Mouse (Mus musculus): ENCODE measurements around the gene Agbl5.

Agbl5 gene

GRCm38 (mm10) chr5:30921256-30922033 lies 33.0 kb downstream of the Agbl5 start, which contains the start of gene Khk:
Gene Khk (plus strand): TSS chr5:30921431.
- DNase-seq = peak; percentile 96

- DNase-seq = no peak
Observed at GRCm38 (mm10) chr5:30922581-30923041, 34.1 kb downstream of the Agbl5 start.

DNA sequence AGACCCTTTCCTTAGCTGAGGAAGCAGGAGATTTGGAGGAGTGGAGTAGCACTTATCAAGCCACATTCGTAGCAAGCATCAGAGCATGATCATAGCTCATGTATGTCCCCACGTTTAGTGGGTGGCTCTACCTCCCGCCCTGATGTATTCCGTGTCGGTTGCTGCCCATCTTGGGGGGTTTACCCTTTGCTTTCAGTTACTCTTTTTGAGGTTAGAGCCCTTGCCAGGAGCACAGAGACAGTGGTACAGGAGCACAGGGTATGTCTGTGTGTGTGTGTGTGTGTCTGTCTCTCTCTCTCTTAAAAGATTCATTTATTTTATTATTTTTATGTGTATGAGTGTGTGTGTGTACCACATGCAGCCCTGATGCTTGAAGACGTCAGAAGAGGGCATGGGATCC lies 34.6 kb downstream of the Agbl5 start:
- no peak for DNase-seq

GRCm38 (mm10) chr5:30924614-30925013 lies 36.1 kb downstream of the Agbl5 start:
- DNase-seq = no peak

DNA sequence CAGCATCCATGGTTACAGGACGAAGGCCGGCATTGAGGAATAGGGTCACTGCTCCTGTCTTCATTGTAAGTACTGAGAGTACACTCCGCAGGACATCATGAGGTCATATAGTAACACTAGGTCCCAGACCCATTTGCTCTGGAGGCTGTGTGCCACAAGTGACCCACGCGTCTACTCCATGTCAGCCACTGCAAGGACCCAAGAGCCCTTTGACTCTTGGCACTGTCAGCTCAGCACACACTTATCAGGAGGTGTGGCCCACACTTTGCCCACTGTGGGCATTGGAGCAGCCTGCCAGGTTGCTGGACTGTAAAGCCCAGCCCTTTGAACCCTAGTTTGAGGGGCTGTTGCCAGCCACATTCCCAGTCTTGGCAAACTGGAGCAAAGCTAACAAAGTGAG lies 36.7 kb downstream of the Agbl5 start:
- DNase-seq = no peak

DNA sequence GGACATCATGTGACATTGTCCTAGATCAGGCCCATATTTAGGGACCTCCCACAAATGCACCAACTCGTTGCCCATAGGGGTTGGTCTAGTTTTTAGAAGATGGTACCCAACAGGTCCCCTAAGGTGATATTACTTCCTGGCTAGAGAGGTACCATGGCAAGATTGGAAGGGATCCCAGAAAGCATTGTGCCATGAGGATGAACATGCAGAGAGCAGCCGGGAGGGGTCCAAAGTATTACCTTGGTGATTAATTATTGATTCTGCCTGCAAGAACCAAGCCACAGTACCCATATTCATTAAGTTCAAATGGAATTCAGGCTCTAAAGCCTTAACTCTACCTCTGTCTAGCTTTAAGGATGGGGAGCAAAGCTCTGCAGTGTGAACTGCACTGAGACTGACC lies 37.6 kb downstream of the Agbl5 start:
- DNase-seq = no peak

- DNase-seq = no peak
Observed at GRCm38 (mm10) chr5:30927945-30928529, 39.5 kb downstream of the Agbl5 start.

- peak; percentile 60 for DNase-seq
Observed at GRCm38 (mm10) chr5:30930121-30930520, 41.6 kb downstream of the Agbl5 start.

- DNase-seq = no peak
Observed at GRCm38 (mm10) chr5:30930846-30931245, 42.4 kb downstream of the Agbl5 start.

DNA sequence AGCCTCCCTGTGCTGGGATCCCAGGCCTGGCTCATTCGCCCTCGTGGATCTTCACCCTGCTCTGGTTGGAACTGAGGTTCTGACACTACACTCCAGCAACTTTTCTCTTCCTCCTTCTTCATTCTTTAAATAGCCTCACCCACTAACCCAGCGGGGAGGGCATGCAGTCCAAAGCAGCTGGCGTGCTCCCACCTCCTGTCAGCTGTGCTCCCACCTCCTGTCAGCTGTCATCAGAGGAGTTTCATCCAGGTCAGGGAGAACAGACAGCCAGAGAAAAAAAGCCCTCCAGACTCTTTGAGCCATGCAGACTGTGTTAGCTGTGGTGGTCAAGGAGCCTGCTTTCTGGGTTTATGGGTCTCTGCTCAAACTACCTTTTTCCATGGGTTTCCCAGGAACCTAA lies 42.9 kb downstream of the Agbl5 start:
- no peak for DNase-seq

GRCm38 (mm10) chr5:30933705-30934104 lies 45.2 kb downstream of the Agbl5 start:
- no peak for DNase-seq

DNA sequence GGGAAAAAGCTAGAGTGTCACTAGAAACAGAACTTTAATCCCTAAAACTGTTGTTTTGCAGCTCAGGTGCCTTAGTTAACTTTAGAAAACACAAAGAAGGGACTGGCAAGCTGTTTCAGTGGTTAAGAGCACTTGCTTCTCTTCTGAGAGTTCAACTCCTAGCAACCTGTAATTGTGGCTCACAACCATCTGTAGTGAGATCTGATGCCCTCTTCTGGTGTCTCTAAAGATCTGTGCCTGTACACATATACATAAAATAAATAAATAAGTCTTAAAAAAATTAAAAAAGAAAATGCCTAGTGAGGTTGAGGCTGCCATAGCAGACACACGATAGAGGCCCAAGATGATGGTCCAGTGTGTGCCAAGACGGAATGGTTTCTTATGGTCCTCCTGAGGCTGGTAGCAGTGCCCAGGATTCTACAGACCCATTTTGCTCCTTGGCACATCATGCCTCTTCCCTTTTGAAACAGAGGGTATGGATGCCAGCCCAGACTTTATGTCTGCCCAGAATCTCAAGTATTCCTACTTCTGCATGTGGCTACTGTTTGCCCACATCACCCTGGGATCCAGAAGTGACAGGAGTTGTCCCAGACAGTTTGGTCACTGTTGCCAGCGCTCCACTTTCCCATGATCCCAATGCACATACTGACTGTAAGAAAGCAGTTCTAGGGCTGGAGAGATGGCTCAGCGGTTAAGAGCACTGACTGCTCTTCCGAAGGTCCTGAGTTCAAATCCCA lies 46.4 kb downstream of the Agbl5 start:
- no peak for DNase-seq

DNA sequence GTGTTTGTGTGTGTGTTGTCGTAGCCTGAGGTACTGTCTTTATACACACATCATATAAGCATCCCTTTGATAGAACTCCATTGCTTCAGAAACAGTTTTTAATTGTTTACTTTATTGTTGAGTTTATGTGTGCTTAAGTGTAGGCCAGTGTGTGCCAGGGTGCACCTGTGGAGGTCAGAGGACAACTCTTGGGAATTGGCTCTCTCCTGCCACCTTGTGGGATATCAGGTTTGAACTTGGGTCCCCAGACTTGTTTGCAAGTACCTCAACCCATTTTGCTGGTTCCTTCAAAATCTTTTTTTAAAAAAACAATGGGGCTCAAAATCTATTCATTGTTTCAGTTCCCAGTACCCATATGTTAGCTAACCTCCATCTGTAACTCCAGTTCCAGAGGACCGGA lies 54.5 kb downstream of the Agbl5 start:
- peak; percentile 65 for DNase-seq

DNA sequence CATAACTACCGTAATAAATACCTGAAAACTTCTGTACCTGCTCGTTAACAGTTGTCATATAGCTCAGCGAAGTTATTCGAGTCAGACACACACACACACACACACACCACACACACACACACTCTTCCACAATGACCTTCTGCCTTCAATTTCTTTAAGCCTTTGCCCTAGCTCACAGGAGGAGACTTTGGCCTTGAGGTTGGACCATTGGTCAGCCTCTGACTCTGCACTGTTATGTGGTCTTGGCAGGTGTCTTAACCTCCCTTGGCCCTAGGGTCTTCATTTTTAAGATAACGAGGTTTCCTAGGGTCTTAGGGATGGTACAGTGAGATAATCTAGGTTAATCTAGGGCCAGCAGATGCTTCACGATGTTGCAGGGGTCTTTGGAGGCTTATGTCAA lies 55.9 kb downstream of the Agbl5 start:
- no peak for DNase-seq

DNA sequence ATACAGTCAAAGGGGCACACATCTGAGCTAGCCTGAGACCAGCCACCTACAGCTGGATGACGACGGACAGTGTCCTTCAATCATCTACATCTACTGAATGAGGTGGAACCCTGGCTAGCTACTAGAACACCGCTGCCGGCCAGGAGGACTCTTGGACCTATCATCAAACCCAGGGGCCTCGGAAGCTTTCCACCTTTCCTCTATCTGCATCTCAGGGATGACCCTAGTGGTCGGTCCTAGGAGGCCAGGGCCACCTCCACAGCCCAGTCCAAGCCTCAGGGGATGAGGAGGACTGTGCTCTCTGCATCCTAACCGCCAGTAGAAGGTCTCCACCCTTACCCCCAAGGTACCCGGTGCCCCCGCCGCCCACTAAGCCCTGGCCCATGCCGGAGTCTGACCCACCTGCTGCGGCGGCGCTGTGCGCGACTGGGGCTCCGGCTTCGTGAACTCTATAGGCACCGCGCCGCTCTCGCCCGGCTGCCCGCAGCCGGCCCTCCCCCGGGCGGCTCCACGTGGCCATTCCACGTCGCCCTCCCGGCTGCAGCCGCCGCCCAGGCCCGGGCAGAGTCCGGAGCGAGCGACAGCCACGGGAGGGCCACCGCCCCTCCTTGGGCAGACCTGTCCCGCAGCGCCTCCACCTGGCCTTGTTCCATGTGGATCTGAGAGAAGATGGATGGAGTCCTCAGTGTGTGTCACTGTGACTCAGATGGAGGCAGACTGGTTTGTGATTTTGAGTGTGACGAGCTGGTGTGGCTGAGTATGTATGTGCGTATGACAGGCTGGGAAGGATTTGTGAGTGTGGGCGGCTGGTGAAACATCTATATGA lies 56.7 kb downstream of the Agbl5 start, which contains the start of gene Cgref1:
Gene Cgref1 (minus strand): TSS at position 636 of the 826 bp plus-strand sequence.
- DNase-seq = peak; percentile 46

- no peak for DNase-seq
Observed at GRCm38 (mm10) chr5:30948620-30949019, 60.1 kb downstream of the Agbl5 start.

GRCm38 (mm10) chr5:30949654-30950326 lies 61.3 kb downstream of the Agbl5 start:
- peak; percentile 97 for DNase-seq

DNA sequence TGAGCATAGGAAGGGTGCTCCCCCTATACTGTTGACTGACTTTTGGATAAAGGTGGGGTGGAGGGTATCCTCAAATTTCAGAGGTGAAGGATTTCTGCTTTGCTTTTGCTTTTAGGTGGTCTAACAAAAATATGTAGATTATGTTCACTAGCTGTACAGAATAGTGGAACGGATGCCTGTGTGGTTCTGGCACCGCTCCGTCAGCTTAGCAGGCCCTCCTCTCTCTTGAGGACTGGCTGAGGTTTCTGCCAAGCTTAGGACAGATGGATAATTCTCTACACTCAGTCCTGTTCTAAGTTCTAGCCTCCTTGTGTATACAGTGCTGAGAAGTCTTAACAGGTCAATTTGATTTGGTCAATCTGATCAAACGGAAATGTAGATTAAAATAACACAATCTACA lies 62.0 kb downstream of the Agbl5 start:
- no peak for DNase-seq

- no peak for DNase-seq
Observed at GRCm38 (mm10) chr5:30950922-30951321, 62.4 kb downstream of the Agbl5 start.

GRCm38 (mm10) chr5:30951706-30952105 lies 63.2 kb downstream of the Agbl5 start:
- no peak for DNase-seq

DNA sequence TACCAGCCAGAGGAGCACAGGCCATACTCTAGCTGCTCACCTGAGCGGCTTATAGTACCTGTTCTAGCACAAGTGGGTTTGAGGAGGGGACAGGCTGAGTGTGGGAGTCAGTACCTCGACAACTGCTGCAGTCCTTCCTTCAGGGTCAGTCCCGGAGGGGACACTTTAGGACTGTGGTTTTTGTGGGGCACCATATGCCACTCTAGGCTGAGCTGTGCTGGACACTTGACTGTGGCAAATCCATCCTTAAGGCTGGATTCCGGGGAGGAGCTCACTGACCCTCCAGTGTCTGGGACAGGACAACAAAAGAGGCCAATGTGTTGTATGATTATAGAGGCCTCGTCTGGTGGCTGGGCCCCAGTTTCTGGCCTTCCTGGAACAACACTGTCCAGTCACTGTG lies 64.1 kb downstream of the Agbl5 start:
- no peak for DNase-seq

- no peak for DNase-seq
Observed at GRCm38 (mm10) chr5:30954065-30954464, 65.6 kb downstream of the Agbl5 start.
